In the genomic region with DNA sequence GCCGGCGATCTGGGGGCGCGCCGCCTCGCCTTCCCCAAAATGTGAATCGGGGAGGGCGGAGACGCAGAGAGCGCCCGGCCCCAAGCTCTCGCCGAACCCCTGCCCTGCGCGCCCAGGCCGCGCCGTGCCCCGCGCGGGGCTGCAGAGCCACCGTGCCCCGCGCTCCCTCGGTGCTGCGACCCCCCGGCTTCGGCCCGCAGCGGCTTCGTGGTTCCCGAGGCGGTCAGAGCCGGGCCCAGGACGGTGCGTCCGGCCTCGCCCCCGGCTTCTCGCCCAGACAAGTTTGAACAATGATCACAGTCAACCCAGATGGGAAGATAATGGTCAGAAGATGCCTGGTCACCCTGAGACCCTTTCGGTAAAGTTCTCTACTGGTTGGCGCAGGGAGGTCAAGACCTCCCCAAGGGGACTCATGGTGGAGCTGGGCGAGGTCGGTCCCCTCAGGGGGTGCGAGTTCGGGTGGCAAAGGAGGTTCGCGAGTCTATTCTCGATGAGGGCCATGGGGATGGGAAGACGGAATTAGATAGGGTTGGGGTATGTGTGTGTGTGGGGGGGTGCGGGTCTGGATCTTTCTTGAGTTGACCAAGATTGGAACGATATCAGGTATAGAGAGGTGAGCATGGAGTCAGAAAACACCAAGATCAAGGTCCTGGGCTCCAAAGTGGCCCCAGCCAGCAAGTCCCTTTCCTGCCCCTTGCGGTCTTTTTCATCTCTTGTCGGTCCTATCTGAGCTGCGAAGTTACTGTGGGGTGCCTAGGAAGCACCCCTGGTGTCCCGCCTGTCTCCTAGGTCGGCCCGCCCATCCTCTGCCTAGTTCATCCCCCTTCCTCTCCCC, we compare ENCODE assay signal across 9 mouse cellular contexts. TPM values are rescaled to one million over a fixed set of nuclear protein-coding genes. Genes with fewer than 3 reads are reported as not detected.
A peak's percentile ranks its signal among the peaks of the same experiment; 100 is the strongest.
DNase-seq lines count a peak whose midpoint lies in the region; ATAC-seq lines count a peak whose summit lies in the region.
"Had no signal": no experiment of that assay in that cellular context is flagged by ENCODE, and none has a peak within 500 bp of the region (broad histone marks: within the 10 kb centered on the region; RNA-seq: fewer than 3 reads in every experiment).

No protein-coding gene starts in this region.

- H3K4me3 ChIP-seq in kidney, embryonic 16.5 days (ENCODE audit: low read length), result peak overlapping the region; percentile 59
- H3K4me3 ChIP-seq in embryonic facial prominence, embryonic 11.5 days (ENCODE audit: low read depth, low read length), result peak overlapping the region; percentile 64

- H3K36me3 ChIP-seq in kidney, embryonic 16.5 days (ENCODE audit: insufficient read depth, low read length), result no peaks in the 10 kb centered on the region
- H3K36me3 ChIP-seq in embryonic facial prominence, embryonic 11.5 days (replicated peaks; ENCODE audit: control insufficient read depth, insufficient read depth, low read depth, low read length), result no peaks in the 10 kb centered on the region

- no peaks in the 10 kb centered on the region for H3K9me3 ChIP-seq in kidney, embryonic 16.5 days (ENCODE audit: low read length)
- no peaks in the 10 kb centered on the region for H3K9me3 ChIP-seq in embryonic facial prominence, embryonic 11.5 days (replicated peaks; ENCODE audit: control insufficient read depth, low read length)

- H3K4me2 ChIP-seq in kidney, embryonic 16.5 days (replicated peaks; ENCODE audit: low read depth, low read length), result peak overlapping the region; percentile 100
- H3K4me2 ChIP-seq in embryonic facial prominence, embryonic 11.5 days (ENCODE audit: low read depth, low read length), result peak overlapping the region; percentile 97

- 1% methylated on average over 58 of the region's 58 CpGs for WGBS in kidney, embryonic 16.5 days
- 1% methylated on average over 53 of the region's 58 CpGs for WGBS in embryonic facial prominence, embryonic 11.5 days

- no peak overlapping the region for H3K27ac ChIP-seq in kidney, embryonic 16.5 days (ENCODE audit: low read length)
- H3K27ac ChIP-seq in embryonic facial prominence, embryonic 11.5 days (replicated peaks; ENCODE audit: low read depth, low read length), result no peak overlapping the region

- no peak for DNase-seq in kidney, adult 8-10 months
- DNase-seq in embryonic facial prominence, embryonic 11.5 days (ENCODE audit: low spot score), result no peak
- DNase-seq in induced T-regulatory cell, adult 2 months (ENCODE audit: low read depth), result peak; percentile 15
- DNase-seq in neural tube, embryonic 10.5 days (ENCODE audit: extremely low spot score, low spot score), result peak; percentile 63
- no peak for DNase-seq in adrenal gland, postnatal 4 days (ENCODE audit: low spot score in 2 of 2)
- no peak for DNase-seq in urinary bladder, postnatal 36 days (ENCODE audit: low spot score in 2 of 2)

- H3K27me3 ChIP-seq in kidney, embryonic 16.5 days (ENCODE audit: insufficient read depth, low read length), result peaks cover 72% of the 10 kb centered on the region
- peaks cover 42% of the 10 kb centered on the region for H3K27me3 ChIP-seq in embryonic facial prominence, embryonic 11.5 days (ENCODE audit: control insufficient read depth, insufficient read depth, low read length)

- no peak; the same call in 1 of the 2 replicates for ATAC-seq in kidney, embryonic 16.5 days (ENCODE audit: low FRiP score, low TSS enrichment)
- ATAC-seq in embryonic facial prominence, embryonic 11.5 days (replicated peaks; ENCODE audit: insufficient number of reproducible peaks, low FRiP score, low TSS enrichment, low read depth), result no peak
- no peak for ATAC-seq in frontal cortex, adult (ENCODE audit: low TSS enrichment)

- peaks cover 15% of the 10 kb centered on the region for H3K4me1 ChIP-seq in kidney, embryonic 16.5 days (ENCODE audit: insufficient read depth, low read length)
- no peaks in the 10 kb centered on the region for H3K4me1 ChIP-seq in embryonic facial prominence, embryonic 11.5 days (ENCODE audit: control insufficient read depth, insufficient read depth, low read length)

- H3K9ac ChIP-seq in kidney, embryonic 16.5 days (replicated peaks; ENCODE audit: low read length), result peak overlapping the region; percentile 67
- H3K9ac ChIP-seq in embryonic facial prominence, embryonic 11.5 days (replicated peaks; ENCODE audit: low read length), result peak overlapping the region; percentile 89

RNA-seq across cellular contexts. Expression of a gene that starts 0.7 kb away (rescaled TPM):
- 0.21 and 0.24 TPM in 2 replicates for polyA plus RNA-seq in kidney, embryonic 16.5 days (2015; fragmentation: Nextera tagmentation; extraction: Ambion mirVana)
- polyA plus RNA-seq in embryonic facial prominence, embryonic 11.5 days (2014; fragmentation: Nextera tagmentation; extraction: Ambion mirVana), result 1.5 and 2.0 TPM in 2 replicates
- total RNA-seq in adrenal gland, postnatal 4 days (2021), result 1 to 10 TPM; 4.1 to 4.5 TPM
- total RNA-seq: gastrocnemius, adult 8-10 months had no signal

Comparison
In these comparisons a context has a peak if more than half of its experiments do, and no peak if none do; other contexts are left out.
1. DNase-seq: peak in induced T-regulatory cell, adult 2 months (single experiment) and neural tube, embryonic 10.5 days (single experiment); none in kidney, adult 8-10 months (0 of 2), embryonic facial prominence, embryonic 11.5 days (single experiment), adrenal gland, postnatal 4 days (0 of 2) and urinary bladder, postnatal 36 days (0 of 2).